Mouse (Mus musculus) heart, adult 2 months (tissue): ENCODE measurements at regions not wholly inside any gene's neighbourhood (a gene's known extent, or its start where the extent isn't known, plus 50 kb on each side); places are given as distances from the start of the nearest gene placed in this dataset.

Experiments
- CTCF ChIP-seq: fragments of 200-600 bp; IDR thresholded peaks from 2 replicates; pipeline ENCODE4 v1.8.1; 2022; ENCODE audit warnings: antibody characterized with exemption, mild to moderate bottlenecking, moderate library complexity
- POLR2A ChIP-seq: fragments of 200-500 bp; IDR thresholded peaks from 2 replicates; pipeline ENCODE4 v1.6.1; 2011; ENCODE audit warnings: mild to moderate bottlenecking, low read depth, low read length, control low read depth; ENCODE audit not compliant: insufficient read depth

DNA sequence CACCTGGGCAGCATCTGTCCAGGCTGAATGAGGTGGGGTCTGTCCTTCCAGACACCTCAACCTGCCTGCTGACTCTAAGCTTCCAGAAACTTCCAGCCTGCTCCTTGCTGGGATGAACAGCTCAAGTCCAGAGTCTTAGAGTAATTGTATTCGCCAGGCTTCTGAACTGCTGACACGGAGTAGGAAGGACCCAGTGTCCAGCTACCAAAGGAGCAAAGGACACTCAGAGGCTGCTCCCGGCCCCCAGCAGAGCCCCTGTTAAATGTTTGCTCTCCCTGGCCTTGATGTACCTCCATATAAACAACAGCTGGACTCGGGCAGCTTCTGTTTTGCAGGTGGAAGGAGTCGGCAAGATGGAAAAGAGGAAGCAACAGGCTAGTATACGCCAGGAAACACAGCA lies 137.5 kb downstream of the Katnal1 start:
- TF ChIP-seq POLR2A = no peak
- no peak for TF ChIP-seq CTCF
